Mouse (Mus musculus) forebrain, postnatal 0 days (tissue): ENCODE measurements around the gene Cacna2d3. TPM values are rescaled to one million over a fixed set of nuclear protein-coding genes. Genes with fewer than 3 reads are reported as not detected.
A peak's percentile ranks its signal among the peaks of the same experiment; 100 is the strongest.

ENCODE experiments used
- ATAC-seq: fragments of 200-750 bp; cut with Nextera tagmentation; 2 replicates; pipeline ENCODE4 v1.8.0; 2017; ENCODE audit warnings: mild to moderate bottlenecking, moderate library complexity
- DNase-seq: peaks from one replicate; pipeline ENCODE4 v3.0.0-alpha.2; 2015
- H3K27ac ChIP-seq: fragments of 300-500 bp; sonication (generic); 2 replicates; pipeline ENCODE4 v1.5.1; 2014; ENCODE audit warnings: low read depth, mild to moderate bottlenecking, antibody characterized with exemption, low read length, moderate library complexity, mixed read lengths
- H3K27me3 ChIP-seq: fragments of 300-500 bp; sonication (generic); 2 replicates; pipeline ENCODE4 v1.6.1; 2014; ENCODE audit warnings: mild to moderate bottlenecking, low read length, mixed read lengths; ENCODE audit not compliant: insufficient read depth
- H3K36me3 ChIP-seq: fragments of 300-500 bp; sonication (generic); 2 replicates; pipeline ENCODE4 v1.6.1; 2014; ENCODE audit warnings: mild to moderate bottlenecking, moderate library complexity; ENCODE audit not compliant: insufficient read depth
- H3K4me1 ChIP-seq: fragments of 300-500 bp; sonication (generic); 2 replicates; pipeline ENCODE4 v1.6.1; 2014; ENCODE audit warnings: antibody characterized with exemption; ENCODE audit not compliant: insufficient read depth
- H3K4me2 ChIP-seq: fragments of 300-500 bp; sonication (generic); 2 replicates; pipeline ENCODE4 v1.6.1; 2014; ENCODE audit warnings: low read depth, mild to moderate bottlenecking, moderate library complexity
- H3K4me3 ChIP-seq: fragments of 300-500 bp; sonication (generic); 2 replicates; pipeline ENCODE4 v1.5.1; 2014; ENCODE audit warnings: low read depth, low read length, mixed read lengths
- H3K9ac ChIP-seq: fragments of 300-500 bp; sonication (generic); 2 replicates; pipeline ENCODE4 v1.6.1; 2014; ENCODE audit warnings: mild to moderate bottlenecking
- H3K9me3 ChIP-seq: fragments of 300-500 bp; sonication (generic); 2 replicates; pipeline ENCODE4 v1.6.1; 2016; ENCODE audit warnings: low read length
- CTCF ChIP-seq: sonication (generic); IDR thresholded peaks from 2 replicates; pipeline ENCODE4 v1.5.1; 2016; ENCODE audit warnings: antibody characterized with exemption, control low read depth, low read depth
- WGBS: fragments of 180-500 bp; shearing (Covaris S2); extraction: QIAGEN DNeasy Blood & Tissue Kit; methylation state at CpG from one replicate; pipeline ENCODE4 v1.1.7; 2014; 5-methylcytosine and 5-hydroxymethylcytosine counted together
- polyA plus RNA-seq: library from polyadenylated mRNA; unstranded; fragments of >200 nt; fragmentation: Nextera tagmentation; extraction: Ambion mirVana; gene quantifications from 2 replicates; pipeline ENCODE4 v1.2.1, GENCODE M21; 2015
- total RNA-seq: library from RNA; depleted of rRNA; stranded (reverse); fragments of >200 nt; gene quantifications from 2 replicates; pipeline ENCODE4 v1.2.3, GENCODE M21; 2014

The Cacna2d3 gene
- total and polyA plus RNA-seq, 2 experiments from 2014 or later: 28.1 to 37.7 TPM

DNA sequence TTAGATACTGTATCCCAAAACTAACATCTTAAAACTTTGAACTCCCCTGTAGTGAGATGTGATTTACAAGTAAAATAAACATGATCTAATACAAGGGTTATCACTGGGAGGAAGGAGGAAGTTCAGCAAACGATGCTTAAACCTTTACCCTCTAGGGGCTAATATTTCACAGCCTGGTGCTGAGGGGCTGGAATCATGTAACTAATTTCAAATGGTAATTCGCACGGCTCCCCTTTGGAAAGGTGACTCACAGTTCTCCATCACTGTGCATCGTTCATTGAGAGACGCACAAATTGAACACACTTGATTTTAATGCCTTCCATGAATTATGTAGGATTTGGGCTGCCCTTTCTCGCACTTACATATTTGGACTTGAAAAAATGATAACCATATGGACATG, 767.6 kb downstream of the Cacna2d3 start:
- H3K9ac ChIP-seq: no peak overlapping the region
- TF ChIP-seq CTCF: no peak
- DNase-seq (no peak), ATAC-seq (no peak)
- H3K4me3 ChIP-seq: no peak overlapping the region
- no peaks in the 10 kb centered on the region for H3K36me3 ChIP-seq
- no peak overlapping the region for H3K4me2 ChIP-seq
- no peaks in the 10 kb centered on the region for H3K27me3 ChIP-seq
- H3K9me3 ChIP-seq: no peaks in the 10 kb centered on the region
- WGBS: 31% methylated on average over 6 of the region's 6 CpGs
- peaks cover 20% of the 10 kb centered on the region; the same call in 1 of the 2 replicates for H3K4me1 ChIP-seq
- H3K27ac ChIP-seq: no peak overlapping the region

GRCm38 (mm10) chr14:28953409-28953808, 768.3 kb downstream of the Cacna2d3 start:
- H3K9me3 ChIP-seq: no peaks in the 10 kb centered on the region
- no peak for ATAC-seq
- H3K9ac ChIP-seq: no peak overlapping the region
- H3K36me3 ChIP-seq: no peaks in the 10 kb centered on the region
- no peak overlapping the region for H3K4me2 ChIP-seq
- H3K4me3 ChIP-seq: no peak overlapping the region
- H3K4me1 ChIP-seq: peaks cover 18% of the 10 kb centered on the region; the same call in 1 of the 2 replicates
- 69% methylated on average over 5 of the region's 5 CpGs for WGBS
- TF ChIP-seq CTCF: no peak
- no peaks in the 10 kb centered on the region for H3K27me3 ChIP-seq
- no peak overlapping the region for H3K27ac ChIP-seq
- DNase-seq: no peak

- H3K27me3 ChIP-seq: no peaks in the 10 kb centered on the region
- H3K4me2 ChIP-seq: no peak overlapping the region
- 91% methylated on average over 2 of the region's 2 CpGs for WGBS
- no peak for ATAC-seq
- DNase-seq: no peak
- H3K27ac ChIP-seq: no peak overlapping the region
- H3K4me1 ChIP-seq: peaks cover 10% of the 10 kb centered on the region; the same call in 1 of the 2 replicates
- H3K4me3 ChIP-seq: no peak overlapping the region
- no peaks in the 10 kb centered on the region for H3K36me3 ChIP-seq
- no peaks in the 10 kb centered on the region for H3K9me3 ChIP-seq
- H3K9ac ChIP-seq: no peak overlapping the region
- no peak for TF ChIP-seq CTCF
These were observed 771.2 kb downstream of the Cacna2d3 start for GRCm38 (mm10) chr14:28950499-28950898.

DNA sequence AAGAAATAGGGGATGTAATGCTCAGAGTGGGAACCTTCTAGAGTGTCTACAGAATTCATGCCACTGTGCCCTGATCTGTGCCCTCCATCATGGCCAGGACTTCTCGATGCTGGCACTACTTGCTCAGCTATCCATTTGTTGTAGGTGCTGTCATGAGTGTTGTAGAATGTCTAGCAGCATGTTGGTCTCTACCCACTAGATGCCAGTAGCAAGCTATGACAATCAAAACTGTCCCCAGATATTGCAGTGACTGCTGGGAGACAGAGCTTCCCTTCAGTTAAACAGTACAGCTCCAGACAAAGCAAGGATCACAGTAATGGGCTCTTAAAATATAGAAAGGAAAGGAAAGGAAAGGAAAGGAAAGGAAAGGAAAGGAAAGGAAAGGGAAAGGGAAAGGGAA, 771.9 kb downstream of the Cacna2d3 start:
- no peak overlapping the region for H3K4me3 ChIP-seq
- WGBS: 90% methylated on average over 1 of the region's 1 CpGs
- ATAC-seq (0 out of 2 replicates have a peak, but pooled peaks have one; percentile 35), DNase-seq (peak; percentile 50)
- H3K4me1 ChIP-seq: peaks cover 7% of the 10 kb centered on the region; the same call in 1 of the 2 replicates
- no peak overlapping the region for H3K9ac ChIP-seq
- H3K4me2 ChIP-seq: no peak overlapping the region
- H3K9me3 ChIP-seq: no peaks in the 10 kb centered on the region
- peak; percentile 63 for TF ChIP-seq CTCF
- no peak overlapping the region for H3K27ac ChIP-seq
- H3K27me3 ChIP-seq: no peaks in the 10 kb centered on the region
- no peaks in the 10 kb centered on the region for H3K36me3 ChIP-seq

DNA sequence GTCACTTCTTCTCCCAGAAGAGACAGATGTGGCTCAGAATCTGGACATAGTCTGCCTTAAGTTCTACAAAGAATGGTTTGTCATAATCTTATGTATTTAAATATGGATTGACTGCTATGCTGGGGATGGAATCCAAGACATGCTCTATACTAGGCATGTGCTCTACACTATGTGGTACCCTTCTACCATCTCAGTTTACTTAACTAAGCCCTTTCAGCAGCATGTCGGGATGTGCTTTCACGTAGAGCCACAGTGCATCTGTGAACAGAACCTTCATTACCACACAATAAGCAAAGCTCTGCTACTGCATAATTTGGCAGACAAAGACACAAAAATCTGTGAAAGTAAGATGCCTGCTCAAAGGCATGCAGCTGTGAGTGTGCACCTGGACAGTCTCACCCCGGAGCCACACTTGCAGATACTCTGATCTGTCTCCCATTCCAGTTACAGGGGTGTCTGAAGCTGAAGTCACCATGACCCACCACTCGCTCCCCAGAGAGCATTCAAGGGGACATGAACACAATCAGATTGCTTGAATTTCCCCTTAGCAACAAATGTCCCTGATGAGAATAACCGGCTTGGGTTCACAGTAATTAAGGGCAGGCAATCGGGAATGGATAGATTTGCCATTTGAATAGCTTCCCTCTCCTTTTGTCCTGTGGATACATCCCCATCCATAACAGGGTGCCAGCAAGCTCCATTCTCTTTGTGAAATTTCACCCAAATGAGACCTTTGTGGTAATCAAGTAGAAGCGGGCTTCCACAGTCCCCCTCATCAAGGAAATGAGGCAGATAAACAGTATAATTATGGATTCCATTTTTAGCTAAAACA, 773.4 kb downstream of the Cacna2d3 start:
- no peak overlapping the region for H3K4me2 ChIP-seq
- DNase-seq (peak; percentile 46), ATAC-seq (peak; percentile 85)
- no peaks in the 10 kb centered on the region for H3K36me3 ChIP-seq
- no peaks in the 10 kb centered on the region; the same call in 1 of the 2 replicates for H3K4me1 ChIP-seq
- WGBS: 21% methylated on average over 7 of the region's 7 CpGs
- H3K27ac ChIP-seq: peak overlapping the region; percentile 10; the same call in 1 of the 2 replicates
- no peak overlapping the region for H3K4me3 ChIP-seq
- H3K27me3 ChIP-seq: no peaks in the 10 kb centered on the region
- TF ChIP-seq CTCF: no peak
- H3K9me3 ChIP-seq: no peaks in the 10 kb centered on the region
- H3K9ac ChIP-seq: no peak overlapping the region; the same call in 1 of the 2 replicates

DNA sequence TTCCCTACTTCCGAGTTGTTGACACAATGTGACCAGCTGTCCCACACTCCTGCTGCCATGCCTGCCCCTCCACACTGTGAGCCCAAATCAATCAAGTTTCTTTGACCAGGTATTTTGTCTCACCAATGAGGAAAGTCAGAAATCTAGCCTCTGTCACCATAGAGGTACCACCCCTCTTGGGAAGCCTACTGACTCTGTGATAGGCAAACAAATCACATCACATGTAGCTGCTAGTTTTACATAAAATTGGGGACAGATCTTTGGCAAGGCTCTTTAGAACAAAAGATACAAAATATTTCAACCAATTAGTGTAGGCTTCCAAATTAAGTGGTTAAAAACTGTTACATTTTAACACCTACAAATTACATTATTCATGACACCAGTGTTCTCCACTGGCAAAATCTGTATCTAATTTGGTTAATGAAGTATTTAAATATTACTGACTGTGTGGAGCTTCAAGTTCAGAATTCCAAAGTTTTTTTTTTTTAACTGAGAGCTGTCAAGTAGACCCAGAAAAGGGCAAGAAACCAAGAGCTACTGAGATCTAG, 788.8 kb downstream of the Cacna2d3 start:
- ATAC-seq (peak; percentile 58; the same call in 1 of the 2 replicates), DNase-seq (peak; percentile 21)
- Histone ChIP-seq H3K36me3 (no peaks in the 10 kb centered on the region), H3K27me3 (no peaks in the 10 kb centered on the region), H3K9me3 (no peaks in the 10 kb centered on the region), H3K27ac (no peak overlapping the region), H3K4me1 (no peaks in the 10 kb centered on the region), H3K4me3 (no peak overlapping the region), H3K9ac (no peak overlapping the region), H3K4me2 (no peak overlapping the region)
- TF ChIP-seq CTCF: no peak
- WGBS: 65% methylated on average over 1 of the region's 1 CpGs
